Mouse (Mus musculus) G1E (cell line): ENCODE results near the gene Gm10959.

Experiments used
- CTCF ChIP-seq: IDR thresholded peaks from 2 replicates; pipeline ENCODE4 v1.5.1; 2012; ENCODE audit warnings: low read depth, low read length, inconsistent platforms, mixed read lengths
- GATA1 ChIP-seq: IDR thresholded peaks from 2 replicates; pipeline ENCODE4 v1.6.1; 2012; ENCODE audit warnings: borderline replicate concordance, low read length, inconsistent platforms, mixed read lengths
- POLR2AphosphoS5 ChIP-seq: IDR thresholded peaks from 2 replicates; pipeline ENCODE4 v1.6.1; 2012; ENCODE audit warnings: low read depth, low read length, inconsistent platforms; ENCODE audit not compliant: insufficient replicate concordance
- TAL1 ChIP-seq: conservative IDR thresholded peaks from 2 replicates; pipeline ENCODE4 v1.6.1; 2012; ENCODE audit warnings: low read depth, low read length, inconsistent platforms, mixed read lengths

DNA sequence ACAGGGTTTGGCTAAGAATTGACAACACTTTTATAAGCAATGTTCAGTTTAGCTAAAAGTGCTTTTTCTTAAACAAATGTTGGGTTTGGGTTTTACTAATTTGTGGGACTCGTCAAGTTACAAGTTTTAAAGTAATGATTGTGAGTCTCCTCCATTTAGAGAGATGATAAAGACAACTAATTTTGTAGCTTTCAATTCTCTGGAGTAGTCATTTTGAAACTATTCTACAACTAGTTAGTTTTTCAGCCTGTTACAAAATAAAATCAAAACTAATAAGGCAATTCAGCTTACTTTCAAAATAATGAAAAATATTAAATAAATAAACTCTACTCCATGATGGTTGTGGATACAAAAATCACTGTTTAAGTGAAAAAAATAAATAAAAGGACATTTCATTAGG lies 13.3 kb upstream of the Gm10959 start:
- TF ChIP-seq POLR2AphosphoS5 (no peak), CTCF (no peak), GATA1 (no peak), TAL1 (no peak)
